ENCODE assay signal across 8 mouse cellular contexts in genomic region chr7:16841561-16842560, GRCm38 (mm10). TPM values are rescaled to one million over a fixed set of nuclear protein-coding genes. Genes with fewer than 3 reads are reported as not detected.
A peak's percentile ranks its signal among the peaks of the same experiment; 100 is the strongest.
DNase-seq lines count a peak whose midpoint lies in the region; ATAC-seq lines count a peak whose summit lies in the region.

No protein-coding gene starts in this region.

- no peak for ATAC-seq in neural tube, embryonic 11.5 days (ENCODE audit: insufficient read depth, low FRiP score, low TSS enrichment)
- ATAC-seq in heart, embryonic 13.5 days (ENCODE audit: extremely low read depth, insufficient number of reproducible peaks, low FRiP score, low TSS enrichment): no peak
- peak; percentile 6; the same call in 1 of the 2 replicates for ATAC-seq in liver, embryonic 13.5 days (ENCODE audit: low read depth)
- ATAC-seq in erythroid progenitor cell, adult 5-6 weeks (replicated peaks; ENCODE audit: low FRiP score, poor library complexity, severe bottlenecking): no peak

- H3K36me3 ChIP-seq in neural tube, embryonic 11.5 days (ENCODE audit: control insufficient read depth, insufficient read depth, low read length): peaks cover 20% of the 10 kb centered on the region
- H3K36me3 ChIP-seq in heart, embryonic 13.5 days: peaks cover 61% of the 10 kb centered on the region
- peaks cover 46% of the 10 kb centered on the region for H3K36me3 ChIP-seq in liver, embryonic 13.5 days

- no peaks in the 10 kb centered on the region for H3K27me3 ChIP-seq in neural tube, embryonic 11.5 days (ENCODE audit: control insufficient read depth, insufficient read depth, low read length)
- H3K27me3 ChIP-seq in heart, embryonic 13.5 days (replicated peaks): no peaks in the 10 kb centered on the region
- H3K27me3 ChIP-seq in liver, embryonic 13.5 days: no peaks in the 10 kb centered on the region

- H3K9ac ChIP-seq in neural tube, embryonic 11.5 days (ENCODE audit: low read length): no peak overlapping the region
- H3K9ac ChIP-seq in heart, embryonic 13.5 days: peak overlapping the region; percentile 94
- H3K9ac ChIP-seq in liver, embryonic 13.5 days: peak overlapping the region; percentile 84

- H3K4me2 ChIP-seq in neural tube, embryonic 11.5 days (ENCODE audit: low read depth): peak overlapping the region; percentile 94
- H3K4me2 ChIP-seq in heart, embryonic 13.5 days: peak overlapping the region; percentile 99
- H3K4me2 ChIP-seq in liver, embryonic 13.5 days: peak overlapping the region; percentile 100

- 41% methylated on average over 11 of the region's 11 CpGs for WGBS in neural tube, embryonic 11.5 days
- 36% methylated on average over 11 of the region's 11 CpGs for WGBS in heart, embryonic 13.5 days
- WGBS in liver, embryonic 13.5 days (ENCODE audit: insufficient replicate concordance): 25% methylated on average over 11 of the region's 11 CpGs

- H3K9me3 ChIP-seq in neural tube, embryonic 11.5 days (ENCODE audit: control insufficient read depth, low read length): no peaks in the 10 kb centered on the region
- H3K9me3 ChIP-seq in heart, embryonic 13.5 days: no peaks in the 10 kb centered on the region
- no peaks in the 10 kb centered on the region for H3K9me3 ChIP-seq in liver, embryonic 13.5 days (replicated peaks)

- H3K4me1 ChIP-seq in neural tube, embryonic 11.5 days (ENCODE audit: control insufficient read depth, insufficient read depth, low read length): peaks cover 14% of the 10 kb centered on the region
- peaks cover 43% of the 10 kb centered on the region for H3K4me1 ChIP-seq in heart, embryonic 13.5 days
- H3K4me1 ChIP-seq in liver, embryonic 13.5 days (replicated peaks): peaks cover 69% of the 10 kb centered on the region

- H3K27ac ChIP-seq in neural tube, embryonic 11.5 days (ENCODE audit: low read depth, low read length): no peak overlapping the region
- peak overlapping the region; percentile 88 for H3K27ac ChIP-seq in heart, embryonic 13.5 days (replicated peaks)
- H3K27ac ChIP-seq in liver, embryonic 13.5 days: peak overlapping the region; percentile 78

- peak overlapping the region; percentile 56 for H3K4me3 ChIP-seq in neural tube, embryonic 11.5 days (ENCODE audit: low read depth, low read length)
- H3K4me3 ChIP-seq in heart, embryonic 13.5 days: peak overlapping the region; percentile 76
- H3K4me3 ChIP-seq in liver, embryonic 13.5 days (replicated peaks): peak overlapping the region; percentile 73

- no peak for DNase-seq in neural tube, embryonic 11.5 days (ENCODE audit: low spot score)
- no peak for DNase-seq in neural tube, embryonic 10.5 days (ENCODE audit: extremely low spot score, low spot score)
- no peak for DNase-seq in liver, embryonic 13.5 days
- peak; percentile 77 for DNase-seq in naive thymus-derived CD4-positive, alpha-beta T cell, adult 2 months (ENCODE audit: low read depth)
- no peak for DNase-seq in adrenal gland, postnatal 25 days
- DNase-seq in cerebellum, adult 9-11 months: no peak

RNA-seq across cellular contexts. Expression of gene Prkd2, which starts 0.8 kb away (rescaled TPM):
- polyA plus RNA-seq in neural tube, embryonic 11.5 days (2014; fragmentation: Nextera tagmentation; extraction: Ambion mirVana): 10.9 and 11.2 TPM in 2 replicates
- 9.6 and 11.1 TPM in 2 replicates for polyA plus RNA-seq in heart, embryonic 13.5 days (2015; fragmentation: Nextera tagmentation; extraction: Ambion mirVana)
- polyA plus RNA-seq in liver, embryonic 13.5 days (2015; fragmentation: Nextera tagmentation; extraction: Ambion mirVana): 2.7 and 3.5 TPM in 2 replicates
- total RNA-seq in erythroid progenitor cell, adult 5-6 weeks (2015; ENCODE audit: low replicate concordance): 8.3 and 18.4 TPM in 2 replicates
- total RNA-seq in erythroid progenitor cell, adult 5-6 weeks (2017; ENCODE audit: low replicate concordance): 3.8 and 4.9 TPM in 2 replicates
- total RNA-seq in adrenal gland, postnatal 25 days (2021): 17.5 and 23.9 TPM in 2 replicates

RNA-seq across cellular contexts. Expression of gene Fkrp, which starts 25.3 kb away (rescaled TPM):
- polyA plus RNA-seq in neural tube, embryonic 11.5 days (2014; fragmentation: Nextera tagmentation; extraction: Ambion mirVana): 24.3 and 24.4 TPM in 2 replicates
- 31.9 and 33.3 TPM in 2 replicates for polyA plus RNA-seq in heart, embryonic 13.5 days (2015; fragmentation: Nextera tagmentation; extraction: Ambion mirVana)
- 10.0 and 10.7 TPM in 2 replicates for polyA plus RNA-seq in liver, embryonic 13.5 days (2015; fragmentation: Nextera tagmentation; extraction: Ambion mirVana)
- 6.5 and 7.5 TPM in 2 replicates for total RNA-seq in erythroid progenitor cell, adult 5-6 weeks (2015; ENCODE audit: low replicate concordance)
- 4.9 and 19.6 TPM in 2 replicates for total RNA-seq in erythroid progenitor cell, adult 5-6 weeks (2017; ENCODE audit: low replicate concordance)
- total RNA-seq in adrenal gland, postnatal 25 days (2021): 27.5 and 28.2 TPM in 2 replicates

RNA-seq across cellular contexts. Expression of gene Strn4, which starts 26.2 kb away (rescaled TPM):
- 140 and 143 TPM in 2 replicates for polyA plus RNA-seq in neural tube, embryonic 11.5 days (2014; fragmentation: Nextera tagmentation; extraction: Ambion mirVana)
- 81.1 and 82.5 TPM in 2 replicates for polyA plus RNA-seq in heart, embryonic 13.5 days (2015; fragmentation: Nextera tagmentation; extraction: Ambion mirVana)
- 32.8 and 34.0 TPM in 2 replicates for polyA plus RNA-seq in liver, embryonic 13.5 days (2015; fragmentation: Nextera tagmentation; extraction: Ambion mirVana)
- total RNA-seq in erythroid progenitor cell, adult 5-6 weeks (2015; ENCODE audit: low replicate concordance): 75.0 and 87.2 TPM in 2 replicates
- 76.9 and 128 TPM in 2 replicates for total RNA-seq in erythroid progenitor cell, adult 5-6 weeks (2017; ENCODE audit: low replicate concordance)
- 73.7 and 116 TPM in 2 replicates for total RNA-seq in adrenal gland, postnatal 25 days (2021)

RNA-seq across cellular contexts. Expression of gene Dact3, which starts 33.3 kb away (rescaled TPM):
- polyA plus RNA-seq in neural tube, embryonic 11.5 days (2014; fragmentation: Nextera tagmentation; extraction: Ambion mirVana): 9.5 and 10.6 TPM in 2 replicates
- 4.6 and 4.7 TPM in 2 replicates for polyA plus RNA-seq in heart, embryonic 13.5 days (2015; fragmentation: Nextera tagmentation; extraction: Ambion mirVana)
- polyA plus RNA-seq in liver, embryonic 13.5 days (2015; fragmentation: Nextera tagmentation; extraction: Ambion mirVana): 0.15 and 0.17 TPM in 2 replicates
- not detected in 2 replicates for total RNA-seq in erythroid progenitor cell, adult 5-6 weeks (2015; ENCODE audit: low replicate concordance)
- total RNA-seq in erythroid progenitor cell, adult 5-6 weeks (2017; ENCODE audit: low replicate concordance): not detected in 2 replicates
- total RNA-seq in adrenal gland, postnatal 25 days (2021): 1.8 and 2.8 TPM in 2 replicates

RNA-seq across cellular contexts. Expression of gene Gng8, which starts 49.7 kb away (rescaled TPM):
- 7.0 and 7.2 TPM in 2 replicates for polyA plus RNA-seq in neural tube, embryonic 11.5 days (2014; fragmentation: Nextera tagmentation; extraction: Ambion mirVana)
- 4.5 and 4.9 TPM in 2 replicates for polyA plus RNA-seq in heart, embryonic 13.5 days (2015; fragmentation: Nextera tagmentation; extraction: Ambion mirVana)
- 0.67 and 0.81 TPM in 2 replicates for polyA plus RNA-seq in liver, embryonic 13.5 days (2015; fragmentation: Nextera tagmentation; extraction: Ambion mirVana)
- not detected in 2 replicates for total RNA-seq in erythroid progenitor cell, adult 5-6 weeks (2015; ENCODE audit: low replicate concordance)
- not detected in 2 replicates for total RNA-seq in erythroid progenitor cell, adult 5-6 weeks (2017; ENCODE audit: low replicate concordance)
- total RNA-seq in adrenal gland, postnatal 25 days (2021): 0.70 TPM in 1 of 2 replicates, not detected in the other
